Mouse (Mus musculus): ENCODE measurements around the gene Erbin.

The Erbin gene

GRCm38 (mm10) chr13:103920261-103920932 lies at the start of gene Erbin:
Erbin (minus strand) TSS chr13:103920514.
- DNase-seq (ENCODE audit: low read depth, low spot score): peak; percentile 92

GRCm38 (mm10) chr13:103969912-103970311 lies 49.6 kb upstream of the Erbin start:
- DNase-seq (ENCODE audit: low read depth, low spot score): no peak

- DNase-seq (ENCODE audit: low read depth, low spot score): no peak
These were observed 47.7 kb upstream of the Erbin start for GRCm38 (mm10) chr13:103967987-103968386.

- DNase-seq (ENCODE audit: low read depth, low spot score): no peak
These were observed 46.4 kb upstream of the Erbin start for GRCm38 (mm10) chr13:103966696-103967215.

- no peak for DNase-seq (ENCODE audit: low read depth, low spot score)
These were observed 44.9 kb upstream of the Erbin start for GRCm38 (mm10) chr13:103965187-103965586.

GRCm38 (mm10) chr13:103963094-103963493 lies 42.8 kb upstream of the Erbin start:
- DNase-seq (ENCODE audit: low read depth, low spot score): no peak

GRCm38 (mm10) chr13:103959841-103960240 lies 39.5 kb upstream of the Erbin start:
- no peak for DNase-seq (ENCODE audit: low read depth, low spot score)

GRCm38 (mm10) chr13:103958607-103959123 lies 38.4 kb upstream of the Erbin start:
- no peak for DNase-seq (ENCODE audit: low read depth, low spot score)

GRCm38 (mm10) chr13:103957175-103957940 lies 37.0 kb upstream of the Erbin start:
- DNase-seq (ENCODE audit: low read depth, low spot score): no peak

- DNase-seq (ENCODE audit: low read depth, low spot score): no peak
These were observed 35.3 kb upstream of the Erbin start for GRCm38 (mm10) chr13:103955652-103956051.

GRCm38 (mm10) chr13:103951393-103951792 lies 31.1 kb upstream of the Erbin start:
- no peak for DNase-seq (ENCODE audit: low read depth, low spot score)

- no peak for DNase-seq (ENCODE audit: low read depth, low spot score)
These were observed 20.5 kb upstream of the Erbin start for GRCm38 (mm10) chr13:103940796-103941195.

- DNase-seq (ENCODE audit: low read depth, low spot score): no peak
These were observed 4.3 kb upstream of the Erbin start for GRCm38 (mm10) chr13:103924586-103924985.

GRCm38 (mm10) chr13:103923402-103924065 lies 3.2 kb upstream of the Erbin start:
- DNase-seq (ENCODE audit: low read depth, low spot score): no peak

- no peak for DNase-seq (ENCODE audit: low read depth, low spot score)
These were observed 1.6 kb upstream of the Erbin start for GRCm38 (mm10) chr13:103921831-103922380.

GRCm38 (mm10) chr13:103920933-103921830 lies 868 bp upstream of the Erbin start:
- DNase-seq (ENCODE audit: low read depth, low spot score): peak; percentile 88

- no peak for DNase-seq (ENCODE audit: low read depth, low spot score)
These were observed 406 bp downstream of the Erbin start for GRCm38 (mm10) chr13:103919956-103920260.

GRCm38 (mm10) chr13:103919234-103919955 lies 919 bp downstream of the Erbin start:
- DNase-seq (ENCODE audit: low read depth, low spot score): peak; percentile 52

GRCm38 (mm10) chr13:103918432-103918831 lies 1.9 kb downstream of the Erbin start:
- no peak for DNase-seq (ENCODE audit: low read depth, low spot score)

- no peak for DNase-seq (ENCODE audit: low read depth, low spot score)
These were observed 6.1 kb downstream of the Erbin start for GRCm38 (mm10) chr13:103914114-103914736.

Measured in CD4-positive helper T cell, adult 2 months (primary cell).